Mouse (Mus musculus) granulocyte monocyte progenitor cell, adult 5-6 weeks (primary cell): ENCODE results near the gene Arhgap33. TPM values are rescaled to one million over a fixed set of nuclear protein-coding genes. Genes with fewer than 3 reads are reported as not detected.
"Not testable (repeated sequence)": the region's sequence is repeated elsewhere in the genome, so short reads cannot be mapped to it uniquely, and the experiment has no call there.

Experiments used
- ATAC-seq: replicated peaks from 2 replicates; pipeline ENCODE4 v1.8.0; 2016; ENCODE audit warnings: mild to moderate bottlenecking, moderate TSS enrichment, inconsistent platforms; ENCODE audit not compliant: poor library complexity, severe bottlenecking
- total RNA-seq, 2 experiments: library from RNA; stranded (forward) in 1 of 2; stranded (reverse) in 1 of 2; fragments of 200-712, 200-1000 nt in 1 of 2; fragments of >200 nt in 1 of 2; fragmentation: Nextera tagmentation in 1 of 2; gene quantifications; 2 replicates each; pipeline ENCODE4 v1.2.3; 2014 to 2017

The Arhgap33 gene
- total RNA-seq, 2 experiments from 2014 or later = 3.7 to 7.0 TPM

GRCm38 (mm10) chr7:30515003-30515760, 19.7 kb downstream of the Arhgap33 start:
- ATAC-seq = no peak

- ATAC-seq = peak; percentile 40; the same call in 1 of the 2 replicates
Observed at GRCm38 (mm10) chr7:30508061-30508460, 26.8 kb downstream of the Arhgap33 start.

GRCm38 (mm10) chr7:30501159-30501558, 33.7 kb downstream of the Arhgap33 start:
- ATAC-seq = not testable (repeated sequence)

DNA sequence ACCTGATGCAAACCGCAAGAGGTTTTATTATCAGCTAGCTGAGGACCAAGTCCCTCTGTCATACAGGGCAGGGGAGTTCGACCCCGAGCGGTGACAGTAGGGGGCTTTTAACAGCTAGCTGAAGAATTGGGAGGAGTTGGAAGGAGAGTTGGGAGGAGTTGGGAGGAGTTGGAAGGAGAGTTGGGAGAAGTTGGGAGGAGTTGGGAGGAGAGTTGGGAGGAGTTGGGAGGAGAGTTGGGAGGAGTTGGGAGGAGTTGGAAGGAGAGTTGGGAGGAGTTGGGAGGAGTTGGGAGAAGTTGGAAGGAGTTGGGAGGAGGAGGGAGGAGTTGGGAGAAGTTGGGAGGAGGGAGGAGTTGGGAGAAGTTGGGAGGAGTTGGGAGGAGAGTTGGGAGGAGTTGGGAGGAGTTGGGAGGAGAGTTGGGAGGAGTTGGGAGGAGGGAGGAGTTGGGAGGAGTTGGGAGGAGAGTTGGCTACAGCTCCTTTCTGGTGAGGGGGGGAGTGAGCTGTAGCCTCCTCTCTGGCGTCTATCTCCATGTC, 39.3 kb downstream of the Arhgap33 start:
- ATAC-seq = not testable (repeated sequence)

DNA sequence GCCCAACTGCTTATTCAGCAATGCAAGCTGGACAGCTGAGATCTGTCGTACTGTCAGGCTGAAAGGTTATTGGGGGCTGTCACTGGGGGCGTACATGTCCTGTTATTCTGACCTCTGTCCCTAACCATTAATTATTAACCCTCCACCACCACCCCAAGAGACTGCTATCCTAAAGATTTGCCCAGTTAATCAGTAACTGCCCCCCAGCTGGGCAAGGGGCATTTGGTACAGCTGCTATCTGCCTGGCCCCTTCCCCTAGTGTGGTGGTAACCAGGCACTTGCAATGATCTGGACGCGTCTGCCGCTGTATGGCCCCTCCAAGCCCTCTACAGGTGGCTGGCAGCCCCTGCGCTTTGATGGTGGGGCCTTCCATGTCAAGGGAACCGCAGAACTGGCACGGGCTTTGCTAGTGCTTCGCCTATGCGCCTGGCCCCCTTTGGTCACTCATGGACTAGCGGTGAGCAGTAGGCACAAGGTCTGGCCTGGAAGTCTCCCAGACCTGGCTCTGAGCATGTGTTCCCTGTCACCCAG, 41.4 kb downstream of the Arhgap33 start, which contains the start of gene Prodh2:
TSS of gene Prodh2 (plus strand) at position 222 of the 531 bp plus-strand sequence.
- no peak for ATAC-seq

GRCm38 (mm10) chr7:30492765-30493164, 42.1 kb downstream of the Arhgap33 start:
- ATAC-seq = peak; percentile 75

DNA sequence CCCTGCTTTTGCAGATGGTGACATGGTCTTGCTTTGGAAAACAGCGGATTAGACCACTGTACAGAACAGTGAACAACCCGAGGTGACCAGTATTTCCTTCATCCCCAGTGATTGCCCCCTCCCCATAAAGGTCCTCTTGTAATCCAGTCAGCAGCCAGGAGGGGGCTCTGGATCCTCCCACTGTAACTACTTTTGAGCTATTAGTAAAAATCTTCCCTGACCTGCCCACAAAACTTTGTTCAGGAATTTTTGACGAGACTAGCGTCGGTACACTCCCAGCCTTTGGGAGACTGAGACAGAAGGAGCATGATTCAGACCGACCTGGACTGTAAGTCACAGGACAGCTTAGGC, 43.9 kb downstream of the Arhgap33 start:
- no peak for ATAC-seq

- no peak; the same call in 1 of the 2 replicates for ATAC-seq
Observed at GRCm38 (mm10) chr7:30490251-30490956, 44.5 kb downstream of the Arhgap33 start.

GRCm38 (mm10) chr7:30484250-30484649, 50.6 kb downstream of the Arhgap33 start:
- ATAC-seq = no peak; the same call in 1 of the 2 replicates

GRCm38 (mm10) chr7:30477415-30478381, 57.2 kb downstream of the Arhgap33 start:
- no peak for ATAC-seq

DNA sequence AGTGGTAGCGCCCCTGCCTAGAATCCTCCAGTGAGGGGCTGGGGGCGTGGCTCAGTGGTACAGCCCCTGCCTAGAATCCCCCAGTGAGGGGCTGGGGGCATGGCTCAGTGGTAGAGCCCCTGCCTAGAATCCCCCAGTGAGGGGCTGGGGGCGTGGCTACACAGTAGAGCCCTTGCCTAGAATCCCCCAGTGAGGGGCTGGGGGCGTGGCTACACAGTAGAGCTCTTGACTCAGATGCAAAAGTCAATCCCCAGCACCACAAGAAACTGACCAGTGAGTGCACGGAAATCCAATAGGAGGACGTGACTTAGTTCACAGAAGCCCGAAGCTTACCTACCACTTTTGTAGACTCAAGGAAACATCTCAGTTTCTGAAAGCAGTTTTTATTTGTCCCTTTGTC, 58.7 kb downstream of the Arhgap33 start:
- ATAC-seq = not testable (repeated sequence)

DNA sequence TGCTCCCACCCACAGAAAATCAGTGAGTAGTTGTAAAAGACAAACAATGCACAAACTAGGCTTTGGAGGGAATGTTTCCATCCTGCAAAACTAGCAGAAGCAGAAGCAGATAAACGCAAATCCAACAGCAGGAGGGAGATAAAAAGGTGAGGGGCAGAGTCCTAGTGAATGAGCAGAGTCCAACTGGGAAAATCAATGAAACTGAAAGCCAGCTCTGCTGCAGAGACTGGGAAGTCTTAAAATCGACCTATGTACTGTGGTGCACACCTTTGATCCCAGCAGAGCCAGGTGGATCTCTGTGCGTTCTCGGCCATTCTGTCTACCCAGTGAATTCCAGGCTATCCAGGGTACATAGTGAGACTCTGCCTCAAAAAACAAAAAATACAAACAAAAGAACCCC, 59.9 kb downstream of the Arhgap33 start:
- no peak for ATAC-seq

DNA sequence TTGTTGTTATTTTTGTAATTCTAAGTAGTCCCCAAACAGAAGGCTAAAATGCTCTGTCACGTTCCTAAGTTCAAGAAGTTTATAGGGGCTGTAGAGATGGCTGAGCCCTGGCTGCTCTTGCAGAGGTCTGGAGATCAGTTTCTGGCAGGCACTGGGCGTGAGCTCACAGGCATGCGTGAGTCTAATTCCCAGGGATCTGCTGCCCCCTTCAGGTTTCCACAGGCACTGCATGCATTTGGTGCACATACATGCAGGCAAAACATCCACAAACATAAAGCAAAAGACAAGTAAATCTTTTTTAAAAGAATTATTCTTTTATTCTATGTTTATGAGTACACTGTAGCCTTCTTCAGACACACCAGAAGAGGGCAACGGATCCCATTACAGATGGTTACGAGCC, 62.4 kb downstream of the Arhgap33 start:
- peak; percentile 89 for ATAC-seq

Other genes with a start within 250 kb of the Arhgap33 start
Only the 30 nearest of the 34 such genes appear.
- 0.60 TPM in 1 of 2 replicates, not detected in the other for gene E130208F15Rik, start 213.3 kb downstream of the Arhgap33 start, total RNA-seq (2014; fragmentation: Nextera tagmentation)
- 1.6 and 2.5 TPM in 2 replicates for gene E130208F15Rik, start 213.3 kb downstream of the Arhgap33 start, total RNA-seq (2017)
- gene Sdhaf1, start 211.2 kb downstream of the Arhgap33 start, total RNA-seq (2014; fragmentation: Nextera tagmentation) = 10.5 and 11.8 TPM in 2 replicates
- 7.8 and 12.9 TPM in 2 replicates for gene Sdhaf1, start 211.2 kb downstream of the Arhgap33 start, total RNA-seq (2017)
- gene Lrfn3, start 172.3 kb downstream of the Arhgap33 start, total RNA-seq (2014; fragmentation: Nextera tagmentation) = not detected in 2 replicates
- not detected in 2 replicates for gene Lrfn3, start 172.3 kb downstream of the Arhgap33 start, total RNA-seq (2017)
- gene Tyrobp, start 121.3 kb downstream of the Arhgap33 start, total RNA-seq (2014; fragmentation: Nextera tagmentation) = 665 and 703 TPM in 2 replicates
- gene Tyrobp, start 121.3 kb downstream of the Arhgap33 start, total RNA-seq (2017) = 270 and 287 TPM in 2 replicates
- gene Hcst, start 115.2 kb downstream of the Arhgap33 start, total RNA-seq (2014; fragmentation: Nextera tagmentation) = 64.6 and 70.7 TPM in 2 replicates
- gene Hcst, start 115.2 kb downstream of the Arhgap33 start, total RNA-seq (2017) = 9.0 and 31.6 TPM in 2 replicates
- gene Nfkbid, start 113.3 kb downstream of the Arhgap33 start, total RNA-seq (2014; fragmentation: Nextera tagmentation) = 16.0 and 16.3 TPM in 2 replicates
- gene Nfkbid, start 113.3 kb downstream of the Arhgap33 start, total RNA-seq (2017) = 6.8 and 15.1 TPM in 2 replicates
- gene Aplp1, start 89.5 kb downstream of the Arhgap33 start, total RNA-seq (2014; fragmentation: Nextera tagmentation) = not detected in 2 replicates
- gene Aplp1, start 89.5 kb downstream of the Arhgap33 start, total RNA-seq (2017) = not detected in 2 replicates
- not detected in 2 replicates for gene Kirrel2, start 77.4 kb downstream of the Arhgap33 start, total RNA-seq (2014; fragmentation: Nextera tagmentation)
- gene Kirrel2, start 77.4 kb downstream of the Arhgap33 start, total RNA-seq (2017) = not detected in 2 replicates
- gene Nphs1, start 76.7 kb downstream of the Arhgap33 start, total RNA-seq (2014; fragmentation: Nextera tagmentation) = not detected in 2 replicates
- 0.56 and 0.57 TPM in 2 replicates for gene Nphs1, start 76.7 kb downstream of the Arhgap33 start, total RNA-seq (2017)
- 2.2 TPM in 1 of 2 replicates, not detected in the other for gene Prodh2, start 41.4 kb downstream of the Arhgap33 start, total RNA-seq (2014; fragmentation: Nextera tagmentation)
- not detected in 2 replicates for gene Prodh2, start 41.4 kb downstream of the Arhgap33 start, total RNA-seq (2017)
- gene Hspb6, start 17.1 kb upstream of the Arhgap33 start, total RNA-seq (2014; fragmentation: Nextera tagmentation) = 3.8 and 14.9 TPM in 2 replicates
- 3.6 and 3.9 TPM in 2 replicates for gene Hspb6, start 17.1 kb upstream of the Arhgap33 start, total RNA-seq (2017)
- 7.3 and 15.8 TPM in 2 replicates for gene Proser3, start 17.2 kb upstream of the Arhgap33 start, total RNA-seq (2014; fragmentation: Nextera tagmentation)
- 2.8 and 9.2 TPM in 2 replicates for gene Proser3, start 17.2 kb upstream of the Arhgap33 start, total RNA-seq (2017)
- 45.4 and 96.9 TPM in 2 replicates for gene Lin37, start 24.8 kb upstream of the Arhgap33 start, total RNA-seq (2014; fragmentation: Nextera tagmentation)
- gene Lin37, start 24.8 kb upstream of the Arhgap33 start, total RNA-seq (2017) = 23.5 and 25.3 TPM in 2 replicates
- 26.3 and 38.5 TPM in 2 replicates for gene U2af1l4, start 28.2 kb upstream of the Arhgap33 start, total RNA-seq (2014; fragmentation: Nextera tagmentation)
- 58.6 and 87.2 TPM in 2 replicates for gene U2af1l4, start 28.2 kb upstream of the Arhgap33 start, total RNA-seq (2017)
- 5.2 and 12.5 TPM in 2 replicates for gene Gm49396, start 28.3 kb upstream of the Arhgap33 start, total RNA-seq (2014; fragmentation: Nextera tagmentation)
- gene Gm49396, start 28.3 kb upstream of the Arhgap33 start, total RNA-seq (2017) = 5.1 and 6.3 TPM in 2 replicates
- 218 and 221 TPM in 2 replicates for gene Psenen, start 28.6 kb upstream of the Arhgap33 start, total RNA-seq (2014; fragmentation: Nextera tagmentation)
- gene Psenen, start 28.6 kb upstream of the Arhgap33 start, total RNA-seq (2017) = 156 and 184 TPM in 2 replicates
- gene Igflr1, start 30.4 kb upstream of the Arhgap33 start, total RNA-seq (2014; fragmentation: Nextera tagmentation) = 4.9 and 10.6 TPM in 2 replicates
- gene Igflr1, start 30.4 kb upstream of the Arhgap33 start, total RNA-seq (2017) = 0.34 TPM in 1 of 2 replicates, not detected in the other
- gene Kmt2b, start 53.7 kb upstream of the Arhgap33 start, total RNA-seq (2014; fragmentation: Nextera tagmentation) = 48.1 and 64.3 TPM in 2 replicates
- 5.9 and 9.5 TPM in 2 replicates for gene Kmt2b, start 53.7 kb upstream of the Arhgap33 start, total RNA-seq (2017)
- not detected in 2 replicates for gene Zbtb32, start 63.8 kb upstream of the Arhgap33 start, total RNA-seq (2014; fragmentation: Nextera tagmentation)
- gene Zbtb32, start 63.8 kb upstream of the Arhgap33 start, total RNA-seq (2017) = not detected in 2 replicates
- 3.4 TPM in 1 of 2 replicates, not detected in the other for gene Upk1a, start 77.8 kb upstream of the Arhgap33 start, total RNA-seq (2014; fragmentation: Nextera tagmentation)
- not detected in 2 replicates for gene Upk1a, start 77.8 kb upstream of the Arhgap33 start, total RNA-seq (2017)
- 436 and 560 TPM in 2 replicates for gene Cox6b1, start 91.1 kb upstream of the Arhgap33 start, total RNA-seq (2014; fragmentation: Nextera tagmentation)
- 470 and 484 TPM in 2 replicates for gene Cox6b1, start 91.1 kb upstream of the Arhgap33 start, total RNA-seq (2017)
- gene Etv2, start 100.8 kb upstream of the Arhgap33 start, total RNA-seq (2014; fragmentation: Nextera tagmentation) = not detected in 2 replicates
- not detected in 2 replicates for gene Etv2, start 100.8 kb upstream of the Arhgap33 start, total RNA-seq (2017)
- gene Rbm42, start 115.3 kb upstream of the Arhgap33 start, total RNA-seq (2014; fragmentation: Nextera tagmentation) = 45.7 and 57.1 TPM in 2 replicates
- gene Rbm42, start 115.3 kb upstream of the Arhgap33 start, total RNA-seq (2017) = 38.3 and 48.0 TPM in 2 replicates
- gene Haus5, start 129.9 kb upstream of the Arhgap33 start, total RNA-seq (2014; fragmentation: Nextera tagmentation) = 39.1 and 43.7 TPM in 2 replicates
- gene Haus5, start 129.9 kb upstream of the Arhgap33 start, total RNA-seq (2017) = 18.4 and 33.2 TPM in 2 replicates
- not detected in 2 replicates for gene Pmis2, start 136.5 kb upstream of the Arhgap33 start, total RNA-seq (2014; fragmentation: Nextera tagmentation)
- not detected in 2 replicates for gene Pmis2, start 136.5 kb upstream of the Arhgap33 start, total RNA-seq (2017)
- not detected in 2 replicates for gene 2200002J24Rik, start 163.9 kb upstream of the Arhgap33 start, total RNA-seq (2014; fragmentation: Nextera tagmentation)
- gene 2200002J24Rik, start 163.9 kb upstream of the Arhgap33 start, total RNA-seq (2017) = not detected in 2 replicates
- 1.5 TPM in 1 of 2 replicates, not detected in the other for gene Atp4a, start 177.1 kb upstream of the Arhgap33 start, total RNA-seq (2014; fragmentation: Nextera tagmentation)
- 0.22 and 3.5 TPM in 2 replicates for gene Atp4a, start 177.1 kb upstream of the Arhgap33 start, total RNA-seq (2017)
- gene Tmem147, start 194.5 kb upstream of the Arhgap33 start, total RNA-seq (2014; fragmentation: Nextera tagmentation) = 160 and 219 TPM in 2 replicates
- gene Tmem147, start 194.5 kb upstream of the Arhgap33 start, total RNA-seq (2017) = 71.5 and 106 TPM in 2 replicates
- gene Gapdhs, start 208.6 kb upstream of the Arhgap33 start, total RNA-seq (2014; fragmentation: Nextera tagmentation) = not detected in 2 replicates
- not detected in 2 replicates for gene Gapdhs, start 208.6 kb upstream of the Arhgap33 start, total RNA-seq (2017)
- 2.4 and 3.7 TPM in 2 replicates for gene Sbsn, start 216.4 kb upstream of the Arhgap33 start, total RNA-seq (2014; fragmentation: Nextera tagmentation)
- gene Sbsn, start 216.4 kb upstream of the Arhgap33 start, total RNA-seq (2017) = 1.2 TPM in 1 of 2 replicates, not detected in the other